Mouse (Mus musculus) intestine, embryonic 16.5 days (tissue): ENCODE data around the gene Prdx1. TPM values are rescaled to one million over a fixed set of nuclear protein-coding genes. Genes with fewer than 3 reads are reported as not detected.

ENCODE experiments used
- ATAC-seq: fragments of 200-750 bp; cut with Nextera tagmentation; 2 replicates; pipeline ENCODE4 v1.8.0; 2017; ENCODE audit warnings: moderate TSS enrichment, moderate library complexity
- H3K27ac ChIP-seq: fragments of 300-500 bp; sonication (generic); 2 replicates; pipeline ENCODE4 v1.5.1; 2014; ENCODE audit warnings: mild to moderate bottlenecking, low read length
- H3K27me3 ChIP-seq: fragments of 300-500 bp; sonication (generic); replicated peaks from 2 replicates; pipeline ENCODE4 v1.6.1; 2014; ENCODE audit warnings: low read length, control low read depth, mixed read lengths; ENCODE audit not compliant: control insufficient read depth, insufficient read depth
- H3K36me3 ChIP-seq: fragments of 300-500 bp; sonication (generic); 2 replicates; pipeline ENCODE4 v1.6.1; 2014; ENCODE audit warnings: low read length, control low read depth; ENCODE audit not compliant: control insufficient read depth, insufficient read depth
- H3K4me1 ChIP-seq: fragments of 300-500 bp; sonication (generic); 2 replicates; pipeline ENCODE4 v1.6.1; 2014; ENCODE audit warnings: low read length, control low read depth, mixed read lengths; ENCODE audit not compliant: control insufficient read depth, insufficient read depth
- H3K4me2 ChIP-seq: fragments of 300-500 bp; sonication (generic); 2 replicates; pipeline ENCODE4 v1.6.1; 2014; ENCODE audit warnings: low read depth, low read length, control low read depth
- H3K4me3 ChIP-seq: fragments of 300-500 bp; sonication (generic); 2 replicates; pipeline ENCODE4 v1.5.1; 2014; ENCODE audit warnings: mild to moderate bottlenecking, low read length
- H3K9ac ChIP-seq: fragments of 300-500 bp; sonication (generic); 2 replicates; pipeline ENCODE4 v1.6.1; 2014; ENCODE audit warnings: low read depth, low read length
- H3K9me3 ChIP-seq: fragments of 300-500 bp; sonication (generic); 2 replicates; pipeline ENCODE4 v1.6.1; 2016; ENCODE audit warnings: low read length, control low read depth; ENCODE audit not compliant: control insufficient read depth
- WGBS: fragments of 180-500 bp; shearing (Covaris S2); extraction: QIAGEN DNeasy Blood & Tissue Kit; methylation state at CpG from one replicate; pipeline ENCODE4 v1.1.7; 2014; 5-methylcytosine and 5-hydroxymethylcytosine counted together
- polyA plus RNA-seq: library from polyadenylated mRNA; unstranded; fragments of >200 nt; fragmentation: Nextera tagmentation; extraction: Ambion mirVana; gene quantifications from 2 replicates; pipeline ENCODE4 v1.2.1, GENCODE M21; 2015

Gene Prdx1
- 1,384 and 1,485 TPM in 2 replicates for polyA plus RNA-seq

- Histone ChIP-seq H3K27me3 (no peaks in the 10 kb centered on the region), H3K9ac (peak within 1 kb of the TSS; percentile 90), H3K4me1 (peaks cover 25% of the 10 kb centered on the region), H3K4me2 (peak within 1 kb of the TSS; percentile 80), H3K9me3 (no peaks in the 10 kb centered on the region), H3K27ac (peak within 1 kb of the TSS; percentile 99), H3K36me3 (peaks cover 3% of the 10 kb centered on the region; the same call in 1 of the 2 replicates), H3K4me3 (peak within 1 kb of the TSS; percentile 74)
- WGBS = under 1% methylated on average over 56 of the region's 56 CpGs
- peak; percentile 92 for ATAC-seq
These were observed at the start of gene Prdx1 for GRCm38 (mm10) chr4:116685402-116686061. Gene Prdx1, plus strand, starts transcription at chr4:116685544.

- WGBS = 92% methylated on average over 6 of the region's 6 CpGs
- H3K4me3 ChIP-seq = no peak overlapping the region
These were observed 46.5 kb upstream of the Prdx1 start for GRCm38 (mm10) chr4:116638821-116639220.

GRCm38 (mm10) chr4:116642071-116642470 lies 43.3 kb upstream of the Prdx1 start:
- Histone ChIP-seq H3K9ac (no peak overlapping the region), H3K4me2 (no peak overlapping the region), H3K4me3 (no peak overlapping the region), H3K27ac (no peak overlapping the region), H3K36me3 (peaks cover 39% of the 10 kb centered on the region), H3K9me3 (no peaks in the 10 kb centered on the region), H3K4me1 (peaks cover 3% of the 10 kb centered on the region), H3K27me3 (no peaks in the 10 kb centered on the region)
- 96% methylated on average over 1 of the region's 1 CpGs for WGBS
- no peak for ATAC-seq

More at GRCm38 (mm10) chr4:116638821-116639220, 46.5 kb upstream of the Prdx1 start:
- Histone ChIP-seq H3K27me3 (no peaks in the 10 kb centered on the region), H3K4me2 (no peak overlapping the region), H3K9me3 (no peaks in the 10 kb centered on the region), H3K9ac (no peak overlapping the region), H3K36me3 (peaks cover 33% of the 10 kb centered on the region), H3K27ac (no peak overlapping the region), H3K4me1 (no peaks in the 10 kb centered on the region)
- ATAC-seq = no peak; the same call in 1 of the 2 replicates

GRCm38 (mm10) chr4:116644326-116644725 lies 41.0 kb upstream of the Prdx1 start:
- ATAC-seq = peak; percentile 58; the same call in 1 of the 2 replicates

GRCm38 (mm10) chr4:116645624-116646023 lies 39.7 kb upstream of the Prdx1 start:
- H3K9ac ChIP-seq = no peak overlapping the region
- no peak for ATAC-seq
- H3K4me2 ChIP-seq = no peak overlapping the region
- H3K27ac ChIP-seq = no peak overlapping the region
- H3K36me3 ChIP-seq = peaks cover 19% of the 10 kb centered on the region
- no peaks in the 10 kb centered on the region for H3K27me3 ChIP-seq
- H3K9me3 ChIP-seq = no peaks in the 10 kb centered on the region
- no peak overlapping the region for H3K4me3 ChIP-seq
- 79% methylated on average over 7 of the region's 7 CpGs for WGBS
- H3K4me1 ChIP-seq = peaks cover 18% of the 10 kb centered on the region

More at GRCm38 (mm10) chr4:116644326-116644725, 41.0 kb upstream of the Prdx1 start:
- 44% methylated on average over 6 of the region's 6 CpGs for WGBS
- peaks cover 27% of the 10 kb centered on the region for H3K36me3 ChIP-seq
- H3K4me2 ChIP-seq = no peak overlapping the region
- peaks cover 12% of the 10 kb centered on the region for H3K4me1 ChIP-seq
- H3K4me3 ChIP-seq = no peak overlapping the region
- no peaks in the 10 kb centered on the region for H3K9me3 ChIP-seq
- no peaks in the 10 kb centered on the region for H3K27me3 ChIP-seq
- no peak overlapping the region for H3K9ac ChIP-seq
- no peak overlapping the region for H3K27ac ChIP-seq

GRCm38 (mm10) chr4:116649411-116649810 lies 35.9 kb upstream of the Prdx1 start:
- H3K4me2 ChIP-seq = peak overlapping the region; percentile 87
- H3K36me3 ChIP-seq = peaks cover 5% of the 10 kb centered on the region; the same call in 1 of the 2 replicates
- WGBS = 90% methylated on average over 2 of the region's 2 CpGs
- H3K4me3 ChIP-seq = peak overlapping the region; percentile 82
- H3K27me3 ChIP-seq = no peaks in the 10 kb centered on the region
- H3K9me3 ChIP-seq = no peaks in the 10 kb centered on the region
- 0 out of 2 replicates have a peak overlapping the region, but pooled peaks have one; percentile 53 for H3K27ac ChIP-seq
- H3K4me1 ChIP-seq = peaks cover 21% of the 10 kb centered on the region
- no peak for ATAC-seq
- no peak overlapping the region for H3K9ac ChIP-seq

GRCm38 (mm10) chr4:116650365-116650764 lies 35.0 kb upstream of the Prdx1 start:
- no peak for ATAC-seq
- Histone ChIP-seq H3K9ac (peak overlapping the region; percentile 93), H3K9me3 (no peaks in the 10 kb centered on the region), H3K4me1 (peaks cover 21% of the 10 kb centered on the region), H3K4me3 (peak overlapping the region; percentile 82), H3K36me3 (peaks cover 4% of the 10 kb centered on the region; the same call in 1 of the 2 replicates), H3K27ac (peak overlapping the region; percentile 93), H3K4me2 (peak overlapping the region; percentile 87), H3K27me3 (no peaks in the 10 kb centered on the region)
- 29% methylated on average over 5 of the region's 5 CpGs for WGBS

GRCm38 (mm10) chr4:116650924-116651796 lies 34.2 kb upstream of the Prdx1 start, which contains the start of gene Akr1a1:
Gene Akr1a1, minus strand, starts transcription at chr4:116651680.
- Histone ChIP-seq H3K4me1 (peaks cover 21% of the 10 kb centered on the region), H3K4me3 (peak within 1 kb of the TSS; percentile 82), H3K27me3 (no peaks in the 10 kb centered on the region), H3K4me2 (peak within 1 kb of the TSS; percentile 87), H3K9me3 (no peaks in the 10 kb centered on the region), H3K27ac (peak within 1 kb of the TSS; percentile 93), H3K36me3 (no peaks in the 10 kb centered on the region), H3K9ac (peak within 1 kb of the TSS; percentile 93)
- ATAC-seq = peak; percentile 97
- whole genome bisulfite sequencing = 0% methylated on average over 39 of the region's 39 CpGs

GRCm38 (mm10) chr4:116651797-116652135 lies 33.6 kb upstream of the Prdx1 start:
- H3K4me1 ChIP-seq = peaks cover 18% of the 10 kb centered on the region
- H3K9me3 ChIP-seq = no peaks in the 10 kb centered on the region
- peak overlapping the region; percentile 93 for H3K9ac ChIP-seq
- H3K4me3 ChIP-seq = peak overlapping the region; percentile 82
- ATAC-seq = no peak; the same call in 1 of the 2 replicates
- peak overlapping the region; percentile 45; the same call in 1 of the 2 replicates for H3K27ac ChIP-seq
- H3K36me3 ChIP-seq = no peaks in the 10 kb centered on the region
- no peaks in the 10 kb centered on the region for H3K27me3 ChIP-seq
- 7% methylated on average over 6 of the region's 6 CpGs for WGBS
- peak overlapping the region; percentile 57 for H3K4me2 ChIP-seq
